8 mouse cellular contexts compared by ENCODE assay signal in the genomic region with DNA sequence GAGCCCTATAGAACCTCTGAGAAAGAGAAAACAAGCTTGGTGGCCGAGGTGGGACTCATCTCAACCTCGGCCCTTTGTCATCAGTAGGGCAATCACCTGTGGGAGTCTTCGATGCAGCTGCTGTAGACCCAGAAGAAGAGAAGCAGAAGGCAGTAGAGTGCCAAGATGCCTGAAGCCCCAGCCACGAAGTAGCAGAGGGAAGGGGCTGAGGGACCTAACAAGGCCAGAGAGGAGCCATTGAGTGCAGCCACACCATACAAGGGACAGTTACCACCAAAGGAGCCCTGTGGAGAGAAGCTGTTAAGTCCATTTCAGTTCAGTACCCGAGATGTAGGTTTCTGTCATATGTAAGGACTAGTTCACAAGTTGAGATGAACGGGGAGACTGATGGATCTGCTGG. TPM values are rescaled to one million over a fixed set of nuclear protein-coding genes. Genes with fewer than 3 reads are reported as not detected.
A peak's percentile ranks its signal among the peaks of the same experiment; 100 is the strongest.
DNase-seq lines count a peak whose midpoint lies in the region; ATAC-seq and TF ChIP-seq lines count a peak whose summit lies in the region.

No protein-coding gene starts in this region.

- no peak for TF ChIP-seq CTCF in heart, adult 2 months (IDR thresholded peaks at IDR 0.05)
- no peak for TF ChIP-seq CTCF in C2C12 (IDR thresholded peaks at IDR 0.05; ENCODE audit: control insufficient read depth, insufficient read depth, insufficient read length)
- no peak for TF ChIP-seq CTCF in liver, embryonic 14.5 days (IDR thresholded peaks at IDR 0.05; ENCODE audit: low read depth)

- WGBS in heart, adult 2 months: 43% methylated on average over 6 of the region's 6 CpGs
- 68% methylated on average over 6 of the region's 6 CpGs for whole genome bisulfite sequencing in forebrain, embryonic 13.5 days
- WGBS in liver, embryonic 14.5 days (ENCODE audit: insufficient replicate concordance): 12% methylated on average over 6 of the region's 6 CpGs

- intact Hi-C loops in heart, adult 2 months (cut with DNase I): loop anchor here (5.0 kb wide), 1 partner anchor 44 kb away; a partner anchor contains a TSS

- peaks cover 14% of the 10 kb centered on the region for H3K79me3 ChIP-seq in C2C12 (ENCODE audit: low read depth)

- H3K4me1 ChIP-seq in heart, adult 2 months (ENCODE audit: control insufficient read depth, insufficient read depth, low read length): peaks cover 11% of the 10 kb centered on the region
- peaks cover 38% of the 10 kb centered on the region for H3K4me1 ChIP-seq in forebrain, embryonic 13.5 days
- peaks cover 27 to 32% of the 10 kb centered on the region in 2 experiments for H3K4me1 ChIP-seq in liver, embryonic 14.5 days (replicated peaks; ENCODE audit: control insufficient read depth in 2 of 2, insufficient read depth in 2 of 2, low read length in 1 of 2)

- no peak for ATAC-seq in forebrain, embryonic 13.5 days
- no peak for ATAC-seq in liver, embryonic 14.5 days (ENCODE audit: insufficient read depth)

- TF ChIP-seq POLR2A in heart, adult 2 months (IDR thresholded peaks at IDR 0.05; ENCODE audit: insufficient read depth, low read depth, low read length): no peak

- TF ChIP-seq EP300 in heart, adult 2 months (IDR thresholded peaks at IDR 0.05; ENCODE audit: insufficient read depth, low read depth, low read length): no peak
- no peak for TF ChIP-seq EP300 in liver, embryonic 14.5 days (IDR thresholded peaks at IDR 0.05; ENCODE audit: low read depth)

- H3K9me3 ChIP-seq in forebrain, embryonic 13.5 days (replicated peaks): no peaks in the 10 kb centered on the region
- H3K9me3 ChIP-seq in liver, embryonic 14.5 days (ENCODE audit: control insufficient read depth, low read length): no peaks in the 10 kb centered on the region

- peak overlapping the region; percentile 83 for H3K4me3 ChIP-seq in heart, adult 2 months
- H3K4me3 ChIP-seq in C2C12 (ENCODE audit: insufficient read depth, poor library complexity, severe bottlenecking): no peak overlapping the region
- peak overlapping the region; percentile 70 for H3K4me3 ChIP-seq in forebrain, embryonic 13.5 days
- H3K4me3 ChIP-seq in liver, embryonic 14.5 days (ENCODE audit: insufficient read depth in 1 of 2, low read depth in 2 of 2, low read length in 2 of 2): peak overlapping the region; percentile 79 to 87

- peak overlapping the region; percentile 60 for H3ac ChIP-seq in C2C12 (ENCODE audit: control insufficient read depth, insufficient read length, low read depth)

- no peak overlapping the region for H3K9ac ChIP-seq in heart, adult 2 months (ENCODE audit: low read depth, low read length)
- peak overlapping the region; percentile 96 for H3K9ac ChIP-seq in forebrain, embryonic 13.5 days
- H3K9ac ChIP-seq in liver, embryonic 14.5 days (replicated peaks): peak overlapping the region; percentile 96

- no peak for DNase-seq in heart, adult 2 months
- no peak for DNase-seq in heart, adult 9 months (ENCODE audit: low spot score in 2 of 2)
- DNase-seq in liver, embryonic 14.5 days (ENCODE audit: low read depth in 3 of 3, low spot score in 3 of 3): no peak
- no peak for DNase-seq in ovary, postnatal 36 days (ENCODE audit: low spot score)
- DNase-seq in frontal cortex, adult 2 months (ENCODE audit: extremely low spot score in 1 of 2, low spot score in 1 of 2): no peak
- DNase-seq in thymus, adult 18-20 months: no peak

- peak overlapping the region; percentile 100 for H3K4me2 ChIP-seq in forebrain, embryonic 13.5 days
- H3K4me2 ChIP-seq in liver, embryonic 14.5 days (ENCODE audit: low read depth): peak overlapping the region; percentile 98

- peaks cover 1% of the 10 kb centered on the region; the same call in 1 of the 2 replicates for H3K79me2 ChIP-seq in heart, adult 2 months (replicated peaks; ENCODE audit: control insufficient read depth, insufficient read depth, low read length)
- H3K79me2 ChIP-seq in C2C12 (ENCODE audit: control insufficient read depth, insufficient read depth): peaks cover 50% of the 10 kb centered on the region

- H3K27me3 ChIP-seq in heart, adult 2 months (ENCODE audit: control insufficient read depth, insufficient read depth, low read length): no peaks in the 10 kb centered on the region
- no peaks in the 10 kb centered on the region for H3K27me3 ChIP-seq in C2C12 (ENCODE audit: control insufficient read depth, insufficient read depth, insufficient read length)
- H3K27me3 ChIP-seq in forebrain, embryonic 13.5 days: no peaks in the 10 kb centered on the region
- no peaks in the 10 kb centered on the region for H3K27me3 ChIP-seq in liver, embryonic 14.5 days (ENCODE audit: control insufficient read depth, insufficient read depth, low read length)

- peak overlapping the region; percentile 90; the same call in 1 of the 2 replicates for H3K27ac ChIP-seq in heart, adult 2 months
- peak overlapping the region; percentile 99; the same call in 1 of the 2 replicates for H3K27ac ChIP-seq in forebrain, embryonic 13.5 days
- H3K27ac ChIP-seq in liver, embryonic 14.5 days: peak overlapping the region; percentile 88

- peaks cover 11% of the 10 kb centered on the region for H3K36me3 ChIP-seq in heart, adult 2 months (ENCODE audit: control insufficient read depth, insufficient read depth, low read length)
- peaks cover 69% of the 10 kb centered on the region for H3K36me3 ChIP-seq in C2C12 (ENCODE audit: control insufficient read depth, insufficient read depth)
- peaks cover 52% of the 10 kb centered on the region for H3K36me3 ChIP-seq in forebrain, embryonic 13.5 days (ENCODE audit: poor library complexity, severe bottlenecking)
- peaks cover 45% of the 10 kb centered on the region for H3K36me3 ChIP-seq in liver, embryonic 14.5 days (replicated peaks; ENCODE audit: control insufficient read depth, insufficient read depth, low read depth)

TF ChIP-seq in C2C12, 6 proteins besides CTCF, POLR2A, EP300 and RAD21:
- TF ChIP-seq USF1 (IDR thresholded peaks at IDR 0.05; ENCODE audit: low read depth) (no peak), MYOG (IDR thresholded peaks at IDR 0.05; ENCODE audit: control insufficient read depth, extremely low read depth, insufficient read length) (no peak), MYOD1 (IDR thresholded peaks at IDR 0.05; ENCODE audit: control insufficient read depth, insufficient read length, low read depth) (no peak), FOSL1 (IDR thresholded peaks at IDR 0.05; ENCODE audit: insufficient read depth, low read length, poor library complexity, severe bottlenecking) (no peak), CEBPB (IDR thresholded peaks at IDR 0.05; ENCODE audit: low read depth) (no peak)
TF ChIP-seq in C2C12: peak in this region for 0.

RNA-seq across cellular contexts. Expression of a gene that starts 0.9 kb away (rescaled TPM):
- 10 to 100 TPM; 14.8 to 17.1 TPM for total RNA-seq in heart, adult 2 months (2021)
- polyA plus RNA-seq in heart, adult 2 months (2012; rRNA removed): 44.5 and 44.9 TPM in 2 replicates
- polyA plus RNA-seq in C2C12 (2012; fragmentation: generic; extraction: Trizol): 28.7 TPM
- 35.9 and 36.5 TPM in 2 replicates for polyA plus RNA-seq in forebrain, embryonic 13.5 days (2015; fragmentation: Nextera tagmentation; extraction: Ambion mirVana)
- 63.0 and 70.8 TPM in 2 replicates for polyA plus RNA-seq in liver, embryonic 14.5 days (2012; rRNA removed)
- polyA plus RNA-seq in liver, embryonic 14.5 days (2014; fragmentation: Nextera tagmentation; extraction: Ambion mirVana): 108 and 117 TPM in 2 replicates
- polyA plus RNA-seq in frontal cortex, adult 2 months (2012; rRNA removed): 16.9 and 18.1 TPM in 2 replicates

RNA-seq across cellular contexts. Expression of a gene that starts 2.6 kb away (rescaled TPM):
- total RNA-seq in heart, adult 2 months (2021): 100 to 1,000 TPM; 108 to 130 TPM
- polyA plus RNA-seq in heart, adult 2 months (2012; rRNA removed): 212 and 233 TPM in 2 replicates
- 58.2 TPM for polyA plus RNA-seq in C2C12 (2012; fragmentation: generic; extraction: Trizol)
- polyA plus RNA-seq in forebrain, embryonic 13.5 days (2015; fragmentation: Nextera tagmentation; extraction: Ambion mirVana): 260 and 261 TPM in 2 replicates
- 38.9 and 53.7 TPM in 2 replicates for polyA plus RNA-seq in liver, embryonic 14.5 days (2012; rRNA removed)
- polyA plus RNA-seq in liver, embryonic 14.5 days (2014; fragmentation: Nextera tagmentation; extraction: Ambion mirVana): 61.8 and 69.6 TPM in 2 replicates
- polyA plus RNA-seq in frontal cortex, adult 2 months (2012; rRNA removed): 124 and 140 TPM in 2 replicates

RNA-seq across cellular contexts. Expression of a gene that starts 12.8 kb away (rescaled TPM):
- 1 to 10 TPM; 7.8 to 9.1 TPM for total RNA-seq in heart, adult 2 months (2021)
- 6.0 and 6.2 TPM in 2 replicates for polyA plus RNA-seq in heart, adult 2 months (2012; rRNA removed)
- 28.5 TPM for polyA plus RNA-seq in C2C12 (2012; fragmentation: generic; extraction: Trizol)
- 30.1 and 33.0 TPM in 2 replicates for polyA plus RNA-seq in forebrain, embryonic 13.5 days (2015; fragmentation: Nextera tagmentation; extraction: Ambion mirVana)
- 8.3 and 10.0 TPM in 2 replicates for polyA plus RNA-seq in liver, embryonic 14.5 days (2012; rRNA removed)
- 7.9 and 8.1 TPM in 2 replicates for polyA plus RNA-seq in liver, embryonic 14.5 days (2014; fragmentation: Nextera tagmentation; extraction: Ambion mirVana)
- 15.8 and 17.4 TPM in 2 replicates for polyA plus RNA-seq in frontal cortex, adult 2 months (2012; rRNA removed)

RNA-seq across cellular contexts. Expression of a gene that starts 16.5 kb away (rescaled TPM):
- 10 to 100 TPM; 35.5 to 41.8 TPM for total RNA-seq in heart, adult 2 months (2021)
- 66.5 and 93.2 TPM in 2 replicates for polyA plus RNA-seq in heart, adult 2 months (2012; rRNA removed)
- 78.5 TPM for polyA plus RNA-seq in C2C12 (2012; fragmentation: generic; extraction: Trizol)
- polyA plus RNA-seq in forebrain, embryonic 13.5 days (2015; fragmentation: Nextera tagmentation; extraction: Ambion mirVana): 194 and 211 TPM in 2 replicates
- 66.2 and 90.9 TPM in 2 replicates for polyA plus RNA-seq in liver, embryonic 14.5 days (2012; rRNA removed)
- 77.4 and 84.9 TPM in 2 replicates for polyA plus RNA-seq in liver, embryonic 14.5 days (2014; fragmentation: Nextera tagmentation; extraction: Ambion mirVana)
- polyA plus RNA-seq in frontal cortex, adult 2 months (2012; rRNA removed): 128 and 139 TPM in 2 replicates

RNA-seq across cellular contexts. Expression of a gene that starts 25.0 kb away (rescaled TPM):
- 10 to 100 TPM; 53.4 to 56.3 TPM for total RNA-seq in heart, adult 2 months (2021)
- polyA plus RNA-seq in heart, adult 2 months (2012; rRNA removed): 55.1 and 84.1 TPM in 2 replicates
- 178 TPM for polyA plus RNA-seq in C2C12 (2012; fragmentation: generic; extraction: Trizol)
- 174 and 190 TPM in 2 replicates for polyA plus RNA-seq in forebrain, embryonic 13.5 days (2015; fragmentation: Nextera tagmentation; extraction: Ambion mirVana)
- polyA plus RNA-seq in liver, embryonic 14.5 days (2012; rRNA removed): 46.6 and 55.1 TPM in 2 replicates
- polyA plus RNA-seq in liver, embryonic 14.5 days (2014; fragmentation: Nextera tagmentation; extraction: Ambion mirVana): 72.8 and 79.7 TPM in 2 replicates
- polyA plus RNA-seq in frontal cortex, adult 2 months (2012; rRNA removed): 159 and 171 TPM in 2 replicates
